Mouse (Mus musculus): ENCODE measurements at regions not wholly inside any gene's neighbourhood (a gene's known extent, or its start where the extent isn't known, plus 50 kb on each side); places are given as distances from the start of the nearest gene placed in this dataset.

- Histone ChIP-seq H3K9me3 (replicated peaks; ENCODE audit: low read length) (no peaks in the 10 kb centered on the region), H3K27ac (no peak overlapping the region), H3K4me3 (replicated peaks; ENCODE audit: low read depth, low read length) (no peak overlapping the region), H3K4me2 (ENCODE audit: low read length) (no peak overlapping the region), H3K36me3 (ENCODE audit: insufficient read depth, low read length) (no peaks in the 10 kb centered on the region), H3K9ac (ENCODE audit: low read depth, low read length) (no peak overlapping the region), H3K27me3 (ENCODE audit: insufficient read depth, low read length) (no peaks in the 10 kb centered on the region), H3K4me1 (replicated peaks; ENCODE audit: insufficient read depth, low read length) (no peaks in the 10 kb centered on the region)
- no peak for TF ChIP-seq CTCF (IDR thresholded peaks at IDR 0.05; ENCODE audit: low read depth)
- 66% methylated on average over 8 of the region's 8 CpGs for WGBS
- DNase-seq (ENCODE audit: low spot score) (peak; percentile 17), ATAC-seq (replicated peaks; ENCODE audit: low FRiP score, low read depth) (no peak)
These were observed 150.7 kb downstream of the Ndufs4 start for GRCm38 (mm10) chr13:114237391-114237790.

GRCm38 (mm10) chr13:114235892-114236291 lies 152.2 kb downstream of the Ndufs4 start:
- Histone ChIP-seq H3K9ac (ENCODE audit: low read depth, low read length) (no peak overlapping the region), H3K4me3 (replicated peaks; ENCODE audit: low read depth, low read length) (no peak overlapping the region), H3K9me3 (replicated peaks; ENCODE audit: low read length) (no peaks in the 10 kb centered on the region), H3K36me3 (ENCODE audit: insufficient read depth, low read length) (no peaks in the 10 kb centered on the region), H3K27me3 (ENCODE audit: insufficient read depth, low read length) (no peaks in the 10 kb centered on the region), H3K4me1 (replicated peaks; ENCODE audit: insufficient read depth, low read length) (no peaks in the 10 kb centered on the region), H3K27ac (no peak overlapping the region), H3K4me2 (ENCODE audit: low read length) (no peak overlapping the region)
- TF ChIP-seq CTCF (IDR thresholded peaks at IDR 0.05; ENCODE audit: low read depth) = no peak
- no peak for ATAC-seq (replicated peaks; ENCODE audit: low FRiP score, low read depth)
- 82% methylated on average over 4 of the region's 4 CpGs for WGBS
- DNase-seq (ENCODE audit: low spot score) = no peak

DNA sequence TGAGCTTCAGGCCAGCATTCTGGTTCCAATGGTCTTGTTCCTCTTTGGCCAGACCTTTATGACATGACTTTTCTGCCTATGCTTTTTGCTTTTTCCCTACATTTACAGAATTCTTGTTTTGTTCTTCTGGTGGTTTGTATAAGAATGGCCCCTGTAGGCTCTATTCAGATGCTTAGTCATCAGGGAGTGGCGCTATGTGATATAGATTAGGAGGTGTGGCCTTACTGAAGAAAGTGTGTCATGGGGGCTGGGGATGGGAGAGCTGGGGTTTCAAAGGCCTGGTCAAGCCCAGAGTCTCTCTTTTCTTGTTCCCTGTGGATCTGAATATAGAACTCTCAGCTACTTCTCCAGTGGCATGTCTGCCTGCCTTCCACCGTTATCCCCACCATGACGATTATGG lies 155.9 kb downstream of the Ndufs4 start:
- TF ChIP-seq CTCF (IDR thresholded peaks at IDR 0.05; ENCODE audit: low read depth) = no peak
- WGBS = 94% methylated on average over 3 of the region's 3 CpGs
- Histone ChIP-seq H3K4me2 (ENCODE audit: low read length) (no peak overlapping the region), H3K27me3 (ENCODE audit: insufficient read depth, low read length) (no peaks in the 10 kb centered on the region), H3K4me3 (replicated peaks; ENCODE audit: low read depth, low read length) (no peak overlapping the region), H3K4me1 (replicated peaks; ENCODE audit: insufficient read depth, low read length) (no peaks in the 10 kb centered on the region), H3K9me3 (replicated peaks; ENCODE audit: low read length) (no peaks in the 10 kb centered on the region), H3K9ac (ENCODE audit: low read depth, low read length) (no peak overlapping the region), H3K36me3 (ENCODE audit: insufficient read depth, low read length) (no peaks in the 10 kb centered on the region), H3K27ac (no peak overlapping the region)
- DNase-seq (ENCODE audit: low spot score) (no peak), ATAC-seq (replicated peaks; ENCODE audit: low FRiP score, low read depth) (no peak)

- no peak overlapping the region for H3K27ac ChIP-seq
- no peak overlapping the region for H3K4me3 ChIP-seq (replicated peaks; ENCODE audit: low read depth, low read length)
- 71% methylated on average over 4 of the region's 4 CpGs for WGBS
- H3K9me3 ChIP-seq (replicated peaks; ENCODE audit: low read length) = no peaks in the 10 kb centered on the region
- no peak for ATAC-seq (replicated peaks; ENCODE audit: low FRiP score, low read depth)
- no peak overlapping the region for H3K9ac ChIP-seq (ENCODE audit: low read depth, low read length)
- H3K4me2 ChIP-seq (ENCODE audit: low read length) = no peak overlapping the region
- no peak for TF ChIP-seq CTCF (IDR thresholded peaks at IDR 0.05; ENCODE audit: low read depth)
- DNase-seq (ENCODE audit: low spot score) = no peak
- H3K27me3 ChIP-seq (ENCODE audit: insufficient read depth, low read length) = no peaks in the 10 kb centered on the region
- H3K4me1 ChIP-seq (replicated peaks; ENCODE audit: insufficient read depth, low read length) = no peaks in the 10 kb centered on the region
- no peaks in the 10 kb centered on the region for H3K36me3 ChIP-seq (ENCODE audit: insufficient read depth, low read length)
These were observed 157.5 kb downstream of the Ndufs4 start for GRCm38 (mm10) chr13:114230557-114230956.

- TF ChIP-seq CTCF (IDR thresholded peaks at IDR 0.05; ENCODE audit: low read depth) = no peak
- no peaks in the 10 kb centered on the region for H3K27me3 ChIP-seq (ENCODE audit: insufficient read depth, low read length)
- H3K9ac ChIP-seq (ENCODE audit: low read depth, low read length) = no peak overlapping the region
- no peaks in the 10 kb centered on the region for H3K4me1 ChIP-seq (replicated peaks; ENCODE audit: insufficient read depth, low read length)
- ATAC-seq (replicated peaks; ENCODE audit: low FRiP score, low read depth) (no peak), DNase-seq (ENCODE audit: low spot score) (no peak)
- WGBS = 70% methylated on average over 4 of the region's 4 CpGs
- no peaks in the 10 kb centered on the region for H3K9me3 ChIP-seq (replicated peaks; ENCODE audit: low read length)
- no peaks in the 10 kb centered on the region for H3K36me3 ChIP-seq (ENCODE audit: insufficient read depth, low read length)
- no peak overlapping the region for H3K27ac ChIP-seq
- no peak overlapping the region for H3K4me3 ChIP-seq (replicated peaks; ENCODE audit: low read depth, low read length)
- no peak overlapping the region for H3K4me2 ChIP-seq (ENCODE audit: low read length)
These were observed 161.0 kb downstream of the Ndufs4 start for GRCm38 (mm10) chr13:114227046-114227445.

DNA sequence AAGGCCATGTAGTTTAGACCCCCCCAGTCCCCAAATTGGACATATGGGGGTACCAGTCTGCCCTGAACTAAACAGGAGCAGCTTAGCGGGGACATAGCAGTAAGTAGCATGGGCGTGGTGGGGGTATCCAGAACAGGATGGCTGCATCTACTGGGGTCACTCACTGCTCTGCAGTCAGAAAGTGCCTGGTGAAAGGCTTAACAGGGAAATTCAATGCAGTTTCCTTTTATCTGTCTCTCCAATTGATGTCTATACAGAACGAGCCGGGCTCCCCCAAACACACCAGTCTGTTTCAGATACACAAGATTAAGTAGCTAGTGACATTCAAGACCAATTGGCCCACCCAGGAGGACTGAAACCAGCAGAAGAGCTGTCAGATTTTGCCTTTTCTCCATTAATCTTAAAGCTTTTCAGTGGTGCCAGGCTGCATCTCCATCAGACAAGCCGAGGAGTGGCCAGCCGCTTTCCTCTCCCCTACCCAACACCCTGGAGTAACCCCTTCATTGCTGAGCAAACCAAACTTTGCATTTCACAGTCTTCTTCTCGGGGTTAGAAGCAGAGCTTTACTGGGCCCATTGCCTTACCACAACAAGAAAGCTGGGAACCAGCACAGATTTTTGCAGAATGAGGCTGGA lies 161.7 kb downstream of the Ndufs4 start:
- Histone ChIP-seq H3K27ac (no peak overlapping the region), H3K9me3 (replicated peaks; ENCODE audit: low read length) (no peaks in the 10 kb centered on the region), H3K4me3 (replicated peaks; ENCODE audit: low read depth, low read length) (no peak overlapping the region), H3K27me3 (ENCODE audit: insufficient read depth, low read length) (no peaks in the 10 kb centered on the region), H3K36me3 (ENCODE audit: insufficient read depth, low read length) (no peaks in the 10 kb centered on the region), H3K4me1 (replicated peaks; ENCODE audit: insufficient read depth, low read length) (no peaks in the 10 kb centered on the region), H3K4me2 (ENCODE audit: low read length) (no peak overlapping the region), H3K9ac (ENCODE audit: low read depth, low read length) (no peak overlapping the region)
- no peak for TF ChIP-seq CTCF (IDR thresholded peaks at IDR 0.05; ENCODE audit: low read depth)
- ATAC-seq (replicated peaks; ENCODE audit: low FRiP score, low read depth) = no peak
- WGBS = 50% methylated on average over 7 of the region's 7 CpGs
- DNase-seq (ENCODE audit: low spot score) = peak; percentile 10
